Mouse (Mus musculus) liver, embryonic 14.5 days (tissue): Measurements from ENCODE around the gene Il12rb2.

Experiments
- CTCF ChIP-seq: IDR thresholded peaks from 2 replicates; pipeline ENCODE4 v1.5.1; 2016; ENCODE audit warnings: antibody characterized with exemption, low read depth, control low read depth
- EP300 ChIP-seq: IDR thresholded peaks from 2 replicates; pipeline ENCODE4 v1.6.1; 2016; ENCODE audit warnings: antibody characterized with exemption, low read depth

DNA sequence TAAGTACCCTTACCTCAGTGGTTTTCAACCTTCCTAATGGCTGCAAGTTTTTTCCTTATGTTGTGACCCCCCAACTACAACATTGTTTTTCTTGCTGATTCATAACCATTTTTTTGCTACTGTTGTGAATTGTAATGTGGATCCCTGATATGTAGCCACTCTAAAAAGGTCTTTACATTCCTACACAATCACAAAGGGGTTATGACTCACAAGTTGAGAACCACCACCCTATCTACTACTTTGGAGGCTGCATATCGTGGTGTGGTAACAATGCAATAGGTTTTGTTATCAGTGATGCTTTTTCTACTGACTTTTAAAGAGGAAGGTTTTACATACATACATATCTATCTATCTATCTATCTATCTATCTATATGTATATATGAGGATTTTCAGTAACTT is 93.1 kb downstream of the Il12rb2 start:
- no peak for TF ChIP-seq CTCF
- TF ChIP-seq EP300, result no peak
